Mouse (Mus musculus): ENCODE measurements around the gene R3hcc1l.

R3hcc1l gene

GRCm38 (mm10) chr19:42518620-42519310, at the start of gene R3hcc1l:
R3hcc1l (plus strand) TSS chr19:42518759.
- DNase-seq (ENCODE audit: low spot score), result peak; percentile 91

DNA sequence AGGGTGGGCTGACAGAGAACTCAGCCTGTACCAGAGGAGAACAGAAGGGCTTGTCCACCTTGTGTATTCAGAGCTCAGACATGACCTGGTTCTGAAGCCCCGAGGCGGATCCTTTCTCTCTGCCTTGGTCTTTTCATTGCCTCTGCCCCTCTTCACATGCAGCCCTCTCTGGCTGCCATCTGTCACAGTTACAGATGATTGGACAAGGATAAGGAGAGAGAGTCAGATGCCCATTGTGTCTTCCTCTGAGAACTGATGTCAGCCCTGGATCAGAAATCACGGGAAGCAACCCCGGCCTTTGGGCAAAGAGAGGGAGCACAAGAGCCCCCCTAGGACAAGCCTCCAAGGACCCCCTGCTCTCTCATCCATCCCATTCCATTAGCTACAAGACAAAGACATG, 47.0 kb upstream of the R3hcc1l start:
- no peak for DNase-seq (ENCODE audit: low spot score)

DNA sequence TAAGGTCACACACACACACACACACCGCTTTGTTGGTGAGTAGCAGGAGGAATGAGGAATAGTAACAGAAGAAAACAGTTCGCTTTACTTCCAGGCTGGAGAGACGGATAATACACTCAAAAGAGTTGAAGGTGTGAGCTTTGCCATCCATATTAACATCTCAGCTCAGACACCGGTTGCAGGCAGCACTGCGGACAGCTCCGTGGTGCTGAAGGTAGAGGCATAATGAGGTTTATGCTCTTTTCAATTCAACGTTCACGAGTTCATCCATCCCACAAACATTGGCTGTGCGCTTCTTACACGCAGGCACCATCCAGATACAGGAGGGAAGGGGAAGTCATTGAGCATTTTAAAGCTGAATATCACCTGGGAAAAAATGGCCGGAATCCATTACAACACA, 45.7 kb upstream of the R3hcc1l start:
- no peak for DNase-seq (ENCODE audit: low spot score)

- DNase-seq (ENCODE audit: low spot score), result no peak
Observed at GRCm38 (mm10) chr19:42477769-42478168, 40.8 kb upstream of the R3hcc1l start.

GRCm38 (mm10) chr19:42478303-42478702, 40.3 kb upstream of the R3hcc1l start:
- no peak for DNase-seq (ENCODE audit: low spot score)

DNA sequence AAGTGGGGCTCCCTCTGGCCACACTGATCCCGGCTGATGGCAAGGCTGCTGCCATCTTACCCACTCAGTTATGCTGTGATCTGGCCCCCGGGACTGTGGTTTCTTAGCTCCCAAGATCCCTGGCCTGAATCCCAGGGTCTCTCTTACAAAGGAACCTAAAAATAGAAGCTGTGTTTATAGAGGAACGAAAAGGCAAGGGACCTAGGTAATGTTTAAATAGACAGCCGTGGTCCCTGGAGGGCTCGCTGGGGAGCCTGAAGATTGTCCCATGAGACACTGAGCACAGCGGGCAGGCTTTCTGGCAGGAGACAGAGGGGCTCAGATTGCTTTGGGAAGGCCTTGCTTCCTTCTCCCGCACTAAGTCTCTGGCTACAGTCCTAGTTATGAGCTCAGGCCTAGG, 33.1 kb upstream of the R3hcc1l start:
- DNase-seq (ENCODE audit: low spot score), result no peak

GRCm38 (mm10) chr19:42487261-42487660, 31.3 kb upstream of the R3hcc1l start:
- DNase-seq (ENCODE audit: low spot score), result no peak

DNA sequence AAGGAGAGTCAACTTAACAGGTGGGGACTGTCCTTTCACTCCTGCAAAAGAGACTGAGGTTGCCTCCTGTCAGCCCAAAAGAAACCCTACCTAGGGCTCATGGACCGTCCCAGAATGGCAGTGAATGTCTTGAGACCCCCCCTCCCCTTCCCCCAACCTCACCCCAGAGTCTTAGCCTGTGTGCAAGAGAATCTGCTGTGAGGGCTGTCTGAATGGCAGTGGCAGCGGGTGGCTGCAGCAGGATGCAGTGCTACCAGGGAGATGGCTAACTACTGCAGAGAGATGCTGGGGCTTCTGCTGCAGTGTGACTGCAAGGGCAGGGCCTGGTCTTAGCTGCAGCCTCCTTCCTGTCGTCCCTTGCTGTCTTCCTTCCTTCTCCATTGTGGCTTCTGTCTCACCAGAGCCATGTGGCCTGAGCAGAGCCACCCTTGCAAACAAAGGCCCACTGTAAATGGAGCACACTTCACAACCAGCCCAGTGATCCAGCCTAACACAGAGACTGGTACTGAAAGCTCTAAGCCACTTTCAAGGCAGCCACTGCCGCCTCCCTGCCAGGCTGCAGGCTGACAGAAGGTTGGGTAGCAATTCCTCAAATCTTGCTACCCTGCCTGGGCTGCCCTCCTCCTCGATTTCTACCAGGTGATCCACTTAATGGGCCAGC, 25.2 kb upstream of the R3hcc1l start:
- DNase-seq (ENCODE audit: low spot score), result no peak

GRCm38 (mm10) chr19:42504156-42504555, 14.4 kb upstream of the R3hcc1l start:
- DNase-seq (ENCODE audit: low spot score), result no peak

- no peak for DNase-seq (ENCODE audit: low spot score)
Observed at GRCm38 (mm10) chr19:42509625-42510024, 8.9 kb upstream of the R3hcc1l start.

DNA sequence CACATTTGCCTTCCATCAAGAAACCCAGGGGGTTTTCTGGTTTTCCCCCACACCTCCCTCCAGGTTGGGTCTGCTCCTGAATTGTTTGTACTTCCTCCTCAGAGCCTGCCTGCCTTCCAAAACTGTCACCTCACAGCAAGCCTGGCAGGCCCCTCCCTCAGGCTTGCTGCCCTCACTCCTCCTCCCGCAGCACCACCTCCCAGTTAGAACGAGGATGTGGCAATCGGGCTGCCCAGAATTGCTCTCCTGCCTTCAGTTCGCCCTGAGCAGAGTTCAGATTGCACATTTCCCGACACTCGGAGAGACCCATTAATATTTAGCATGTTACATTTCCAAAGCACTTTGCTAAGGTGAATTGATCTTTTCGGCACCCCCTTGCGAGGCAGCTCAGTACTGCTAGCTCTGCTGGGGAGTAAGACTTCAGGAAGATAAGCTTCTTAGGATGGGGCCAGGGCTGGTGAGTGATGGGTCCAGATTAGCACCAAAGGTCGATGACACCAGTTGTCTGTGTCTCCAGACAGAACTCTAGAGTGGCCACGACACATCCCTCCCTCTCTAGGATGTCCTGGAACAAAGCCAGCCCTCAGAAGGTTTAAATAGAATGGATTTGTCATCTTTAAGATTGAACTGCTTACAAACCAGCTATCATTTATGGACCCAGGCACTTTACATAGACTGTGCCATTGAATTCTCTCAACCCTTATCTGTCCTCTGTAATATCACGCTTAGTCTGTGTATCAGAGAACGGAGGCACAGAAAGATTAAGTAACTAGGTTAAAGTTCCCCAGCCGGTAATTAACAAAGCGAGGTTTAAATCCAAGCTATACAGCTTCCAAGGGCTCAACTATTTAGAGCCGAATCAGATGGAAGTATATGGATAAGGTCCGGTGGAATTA, 8.0 kb upstream of the R3hcc1l start:
- DNase-seq (ENCODE audit: low spot score), result no peak

- DNase-seq (ENCODE audit: low spot score), result no peak
Observed at GRCm38 (mm10) chr19:42515656-42516055, 2.9 kb upstream of the R3hcc1l start.

GRCm38 (mm10) chr19:42516121-42516520, 2.4 kb upstream of the R3hcc1l start:
- DNase-seq (ENCODE audit: low spot score), result no peak

DNA sequence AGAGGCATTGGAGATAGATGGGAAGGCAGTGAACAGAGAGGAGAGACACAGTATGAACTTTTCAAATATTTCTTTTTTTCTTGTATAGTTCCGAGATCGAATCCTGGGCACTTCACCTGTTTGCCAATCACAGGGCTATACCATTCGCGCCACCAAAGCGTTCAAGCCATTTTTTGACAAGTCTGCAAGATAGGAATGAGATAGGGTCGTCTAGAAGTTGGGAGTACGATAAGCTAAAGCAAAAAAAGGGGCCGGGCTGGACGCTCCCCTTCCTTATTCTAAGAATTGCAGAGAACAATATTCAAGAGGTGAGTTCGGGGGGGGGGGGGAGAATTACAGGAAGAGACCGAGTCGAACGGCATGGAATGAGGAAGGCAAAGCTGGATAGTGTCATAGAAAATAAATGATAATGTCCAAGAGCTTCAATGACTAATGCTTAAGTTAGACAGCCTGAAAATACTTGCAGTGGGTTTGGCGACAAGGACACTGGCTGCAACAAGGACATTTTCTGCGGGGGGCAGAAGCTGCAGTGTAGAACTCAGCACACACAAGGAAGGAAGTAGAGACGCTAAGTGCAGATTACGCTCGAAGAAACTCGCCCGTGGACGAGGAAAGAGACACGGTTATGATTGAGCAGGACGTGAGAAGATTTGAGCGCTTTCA, 471 bp upstream of the R3hcc1l start:
- DNase-seq (ENCODE audit: low spot score), result no peak

DNA sequence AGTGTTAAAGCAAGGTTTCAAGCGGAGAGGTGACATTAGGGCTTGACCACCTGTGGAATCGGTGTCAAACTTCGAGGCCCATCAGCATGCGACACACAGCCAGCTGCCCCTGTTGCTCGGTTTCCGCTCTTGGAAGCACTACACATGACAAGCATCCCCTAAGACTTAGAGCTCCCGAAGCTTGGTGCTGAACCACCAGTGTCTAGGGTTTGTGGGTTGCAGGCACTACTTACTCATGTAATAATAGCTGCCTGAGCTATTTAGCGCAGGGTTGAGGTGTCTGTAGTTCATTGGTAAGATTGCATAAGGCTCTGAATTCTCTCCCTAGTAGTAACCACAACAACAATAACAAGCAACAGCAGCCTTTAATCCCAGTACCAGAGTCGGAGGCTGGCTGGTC, 1.2 kb downstream of the R3hcc1l start:
- no peak for DNase-seq (ENCODE audit: low spot score)

- DNase-seq (ENCODE audit: low spot score), result no peak
Observed at GRCm38 (mm10) chr19:42524703-42525102, 6.1 kb downstream of the R3hcc1l start.

DNA sequence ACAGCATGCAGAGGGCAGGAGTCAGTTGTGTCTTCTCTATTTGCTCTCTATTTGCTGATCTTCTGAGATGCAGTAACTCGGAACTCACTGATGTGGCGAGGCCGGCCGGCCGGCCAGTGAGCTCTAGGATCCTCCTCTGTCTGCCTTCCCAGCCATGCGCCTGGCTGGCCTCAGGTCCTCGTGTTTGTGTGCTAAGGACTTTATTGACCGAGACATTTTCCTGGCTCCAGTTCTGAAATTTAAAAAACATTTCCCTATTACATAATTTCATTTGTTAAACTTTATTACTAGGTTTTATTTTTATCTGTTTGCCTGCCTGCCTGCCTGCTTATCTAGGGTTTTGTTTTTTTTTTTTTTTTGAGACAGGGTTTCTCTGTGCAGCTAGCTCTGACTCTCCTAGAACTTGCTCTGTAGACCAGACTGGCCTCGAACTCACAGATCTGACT, 11.5 kb downstream of the R3hcc1l start:
- DNase-seq (ENCODE audit: low spot score), result no peak

DNA sequence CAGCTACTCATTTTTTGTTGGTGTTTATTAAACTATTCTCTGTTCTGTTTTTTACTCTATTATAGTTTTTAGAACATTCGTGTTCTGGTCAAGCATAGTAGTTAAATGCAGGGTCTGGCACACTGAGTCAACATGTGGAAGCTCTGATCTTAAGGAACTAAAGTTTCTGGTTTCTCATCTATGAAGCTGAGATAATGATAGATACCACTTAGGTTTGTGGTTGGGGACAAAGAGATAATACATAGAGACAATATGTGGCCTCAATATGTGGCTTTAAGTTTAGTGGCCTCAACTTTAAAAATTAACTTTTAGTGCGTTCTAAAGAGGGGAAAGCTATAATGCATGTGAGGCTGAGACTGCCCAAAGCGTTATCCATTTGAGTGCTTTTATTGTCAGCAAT, 15.9 kb downstream of the R3hcc1l start:
- DNase-seq (ENCODE audit: low spot score), result no peak

- DNase-seq (ENCODE audit: low spot score), result no peak
Observed at GRCm38 (mm10) chr19:42537600-42537999, 19.0 kb downstream of the R3hcc1l start.

GRCm38 (mm10) chr19:42538911-42539310, 20.4 kb downstream of the R3hcc1l start:
- no peak for DNase-seq (ENCODE audit: low spot score)

DNA sequence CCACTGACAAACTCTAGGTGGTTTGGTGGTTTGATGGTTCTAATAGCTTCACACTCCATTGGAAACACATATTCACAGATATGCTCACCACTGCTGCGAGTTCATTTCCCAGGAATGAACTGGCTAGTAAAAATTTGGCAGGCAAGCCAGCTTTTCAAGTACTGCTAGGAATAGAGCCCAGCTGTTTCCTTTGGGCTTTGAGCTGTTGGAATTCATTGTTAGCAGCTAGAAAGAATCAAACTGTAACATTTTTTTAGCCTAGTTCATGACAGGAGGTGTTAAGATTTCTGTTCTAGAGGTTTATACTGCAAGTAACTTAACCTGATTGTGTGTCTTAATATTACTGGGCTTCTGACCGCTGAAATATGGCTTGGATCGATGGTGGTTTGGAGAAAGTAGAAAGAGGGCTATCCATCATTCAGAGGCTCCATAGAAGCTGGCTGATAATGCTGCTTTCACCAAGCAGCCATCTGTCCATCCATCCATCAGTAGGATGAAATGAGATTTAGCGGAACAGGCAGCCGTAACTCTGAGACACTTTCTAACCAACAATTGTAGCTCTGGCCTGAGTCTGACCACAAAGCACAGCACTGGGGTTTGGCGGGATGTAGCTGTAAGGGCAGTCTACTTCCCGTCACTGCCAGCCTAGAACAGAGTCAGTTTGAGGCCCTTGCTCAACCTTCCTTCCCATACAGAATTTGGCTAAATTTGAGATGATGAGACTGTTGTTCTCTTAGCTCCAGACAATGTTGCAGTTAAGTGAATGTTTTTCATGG, 21.0 kb downstream of the R3hcc1l start:
- DNase-seq (ENCODE audit: low spot score), result no peak

Data from MN1 (cell line).